Mouse (Mus musculus): Measurements from ENCODE around the gene Rasl10b. TPM values are rescaled to one million over a fixed set of nuclear protein-coding genes. Genes with fewer than 3 reads are reported as not detected.
A peak's percentile ranks its signal among the peaks of the same experiment; 100 is the strongest.

Rasl10b gene
- polyA plus RNA-seq, 1 experiment from 2014 or later = 7.9 TPM

GRCm38 (mm10) chr11:83465976-83466375 is 57.0 kb downstream of the Rasl10b start:
- H3K9me3 ChIP-seq (replicated peaks; ENCODE audit: control insufficient read depth, low read length) = no peaks in the 10 kb centered on the region
- H3K36me3 ChIP-seq (ENCODE audit: control insufficient read depth, insufficient read depth, low read length) = no peaks in the 10 kb centered on the region
- no peak overlapping the region for H3K4me2 ChIP-seq (ENCODE audit: low read length)
- H3K4me1 ChIP-seq (ENCODE audit: control insufficient read depth, insufficient read depth, low read length) = peaks cover 8% of the 10 kb centered on the region; the same call in 1 of the 2 replicates
- peaks cover 16% of the 10 kb centered on the region for H3K27me3 ChIP-seq (replicated peaks; ENCODE audit: control insufficient read depth, insufficient read depth, low read length)
- no peak overlapping the region for H3K4me3 ChIP-seq (ENCODE audit: low read depth, low read length)
- H3K9ac ChIP-seq (ENCODE audit: low read length) = no peak overlapping the region
- WGBS = 18% methylated on average over 2 of the region's 2 CpGs
- H3K27ac ChIP-seq (ENCODE audit: low read depth, low read length) = no peak overlapping the region
- DNase-seq (ENCODE audit: low spot score) (peak; percentile 59), ATAC-seq (no peak)

GRCm38 (mm10) chr11:83467120-83467652 is 58.2 kb downstream of the Rasl10b start:
- no peak overlapping the region; the same call in 1 of the 2 replicates for H3K27ac ChIP-seq (ENCODE audit: low read depth, low read length)
- H3K9me3 ChIP-seq (replicated peaks; ENCODE audit: control insufficient read depth, low read length) = no peaks in the 10 kb centered on the region
- WGBS = 40% methylated on average over 11 of the region's 11 CpGs
- no peak overlapping the region for H3K4me2 ChIP-seq (ENCODE audit: low read length)
- peaks cover 16% of the 10 kb centered on the region for H3K27me3 ChIP-seq (replicated peaks; ENCODE audit: control insufficient read depth, insufficient read depth, low read length)
- no peaks in the 10 kb centered on the region for H3K36me3 ChIP-seq (ENCODE audit: control insufficient read depth, insufficient read depth, low read length)
- peaks cover 8% of the 10 kb centered on the region; the same call in 1 of the 2 replicates for H3K4me1 ChIP-seq (ENCODE audit: control insufficient read depth, insufficient read depth, low read length)
- H3K4me3 ChIP-seq (ENCODE audit: low read depth, low read length) = no peak overlapping the region
- H3K9ac ChIP-seq (ENCODE audit: low read length) = no peak overlapping the region
- DNase-seq (ENCODE audit: low spot score) (peak; percentile 76), ATAC-seq (peak; percentile 64)

- no peak overlapping the region for H3K27ac ChIP-seq (ENCODE audit: low read depth, low read length)
- ATAC-seq (no peak), DNase-seq (ENCODE audit: low spot score) (no peak)
- H3K36me3 ChIP-seq (ENCODE audit: control insufficient read depth, insufficient read depth, low read length) = no peaks in the 10 kb centered on the region
- WGBS = 94% methylated on average over 3 of the region's 3 CpGs
- H3K9me3 ChIP-seq (replicated peaks; ENCODE audit: control insufficient read depth, low read length) = no peaks in the 10 kb centered on the region
- peaks cover 7% of the 10 kb centered on the region for H3K27me3 ChIP-seq (replicated peaks; ENCODE audit: control insufficient read depth, insufficient read depth, low read length)
- H3K4me3 ChIP-seq (ENCODE audit: low read depth, low read length) = no peak overlapping the region
- H3K9ac ChIP-seq (ENCODE audit: low read length) = no peak overlapping the region
- H3K4me1 ChIP-seq (ENCODE audit: control insufficient read depth, insufficient read depth, low read length) = peaks cover 8% of the 10 kb centered on the region; the same call in 1 of the 2 replicates
- H3K4me2 ChIP-seq (ENCODE audit: low read length) = no peak overlapping the region
Observed at GRCm38 (mm10) chr11:83468765-83469164, 59.8 kb downstream of the Rasl10b start.

Other genes starting within 250 kb of the Rasl10b start
- gene Slfn4, start 234.0 kb upstream of the Rasl10b start, polyA plus RNA-seq (2014; fragmentation: Nextera tagmentation; extraction: Ambion mirVana) = not detected in 2 replicates
- 0.25 and 0.28 TPM in 2 replicates for gene Slfn3, start 217.8 kb upstream of the Rasl10b start, polyA plus RNA-seq (2014; fragmentation: Nextera tagmentation; extraction: Ambion mirVana)
- not detected in 2 replicates for gene Slfn14, start 122.4 kb upstream of the Rasl10b start, polyA plus RNA-seq (2014; fragmentation: Nextera tagmentation; extraction: Ambion mirVana)
- gene Ap2b1, start 110.1 kb upstream of the Rasl10b start, polyA plus RNA-seq (2014; fragmentation: Nextera tagmentation; extraction: Ambion mirVana) = 107 and 139 TPM in 2 replicates
- gene Pex12, start 106.6 kb upstream of the Rasl10b start, polyA plus RNA-seq (2014; fragmentation: Nextera tagmentation; extraction: Ambion mirVana) = 18.0 and 23.3 TPM in 2 replicates
- 0.32 and 0.38 TPM in 2 replicates for gene Gas2l2, start 20.3 kb downstream of the Rasl10b start, polyA plus RNA-seq (2014; fragmentation: Nextera tagmentation; extraction: Ambion mirVana)
- gene 1700020L24Rik, start 28.5 kb downstream of the Rasl10b start, polyA plus RNA-seq (2014; fragmentation: Nextera tagmentation; extraction: Ambion mirVana) = 0.36 TPM in 1 of 2 replicates, not detected in the other
- gene Mmp28, start 53.9 kb downstream of the Rasl10b start, polyA plus RNA-seq (2014; fragmentation: Nextera tagmentation; extraction: Ambion mirVana) = 1.8 and 2.2 TPM in 2 replicates
- 8.1 and 10.2 TPM in 2 replicates for gene Taf15, start 63.9 kb downstream of the Rasl10b start, polyA plus RNA-seq (2014; fragmentation: Nextera tagmentation; extraction: Ambion mirVana)
- not detected in 2 replicates for gene Heatr9, start 113.0 kb downstream of the Rasl10b start, polyA plus RNA-seq (2014; fragmentation: Nextera tagmentation; extraction: Ambion mirVana)
- gene Ccl5, start 121.4 kb downstream of the Rasl10b start, polyA plus RNA-seq (2014; fragmentation: Nextera tagmentation; extraction: Ambion mirVana) = 0.33 and 0.46 TPM in 2 replicates
- gene Ccl9, start 169.5 kb downstream of the Rasl10b start, polyA plus RNA-seq (2014; fragmentation: Nextera tagmentation; extraction: Ambion mirVana) = 1.2 and 2.0 TPM in 2 replicates
- 1.3 and 1.6 TPM in 2 replicates for gene Ccl6, start 183.9 kb downstream of the Rasl10b start, polyA plus RNA-seq (2014; fragmentation: Nextera tagmentation; extraction: Ambion mirVana)
- not detected in 2 replicates for gene Rpl9-ps1, start 236.5 kb downstream of the Rasl10b start, polyA plus RNA-seq (2014; fragmentation: Nextera tagmentation; extraction: Ambion mirVana)
- 0.55 and 1.1 TPM in 2 replicates for gene Ccl3, start 240.2 kb downstream of the Rasl10b start, polyA plus RNA-seq (2014; fragmentation: Nextera tagmentation; extraction: Ambion mirVana)

All from forebrain, embryonic 14.5 days (tissue).